Mouse (Mus musculus) olfactory bulb, adult 2 months (tissue): ENCODE results near the gene Ndufv1.

Source experiments
- CTCF ChIP-seq: fragments of 200-500 bp; IDR thresholded peaks from 2 replicates; pipeline ENCODE4 v1.5.1; 2012; ENCODE audit warnings: low read depth, mild to moderate bottlenecking, low read length, moderate library complexity; ENCODE audit not compliant: insufficient read depth
- POLR2A ChIP-seq: fragments of 200-500 bp; IDR thresholded peaks from 2 replicates; pipeline ENCODE4 v1.6.1; 2012; ENCODE audit warnings: mild to moderate bottlenecking, low read depth, low read length, moderate library complexity; ENCODE audit not compliant: insufficient read depth

GRCm38 (mm10) chr19:3966330-3967075 is 46.1 kb downstream of the Ndufv1 start:
- TF ChIP-seq CTCF (no peak), POLR2A (no peak)
